ENCODE assay signal across 9 mouse cellular contexts in genomic region chr7:28811640-28812275, GRCm38 (mm10). TPM values are rescaled to one million over a fixed set of nuclear protein-coding genes. Genes with fewer than 3 reads are reported as not detected.
DNase-seq lines count a peak whose midpoint lies in the region; ATAC-seq and TF ChIP-seq lines count a peak whose summit lies in the region.
"Had no signal": no experiment of that assay in that cellular context is flagged by ENCODE, and none has a peak within 500 bp of the region (broad histone marks: within the 10 kb centered on the region; RNA-seq: fewer than 3 reads in every experiment).

No protein-coding gene starts in this region.

- 2% methylated on average over 7 of the region's 7 CpGs for WGBS in heart, embryonic 15.5 days
- 3% methylated on average over 7 of the region's 7 CpGs for WGBS in bone marrow, adult 2 months
- 16% methylated on average over 7 of the region's 7 CpGs for WGBS in hindbrain, embryonic 11.5 days
- WGBS in midbrain, embryonic 11.5 days, result 16% methylated on average over 7 of the region's 7 CpGs

- H3K4me2 ChIP-seq in heart, embryonic 15.5 days, result peak overlapping the region; percentile 80
- H3K4me2 ChIP-seq in hindbrain, embryonic 11.5 days (replicated peaks; ENCODE audit: low read depth, low read length), result peak overlapping the region; percentile 79
- peak overlapping the region; percentile 97 for H3K4me2 ChIP-seq in midbrain, embryonic 11.5 days

- DNase-seq in heart, adult 9 months (ENCODE audit: low spot score in 2 of 2), result no peak
- DNase-seq in hindbrain, embryonic 11.5 days (ENCODE audit: low spot score), result no peak
- DNase-seq in midbrain, embryonic 11.5 days (ENCODE audit: low spot score, missing footprints), result peak; percentile 86
- no peak for DNase-seq in retina, postnatal 1 day
- DNase-seq in adrenal gland, postnatal 10 days, result no peak
- DNase-seq in retina, embryonic 14.5 days (ENCODE audit: low spot score), result no peak

- H3K27ac ChIP-seq in heart, embryonic 15.5 days, result peak overlapping the region; percentile 96
- H3K27ac ChIP-seq in bone marrow, adult 2 months (ENCODE audit: control insufficient read depth, insufficient read depth, low read depth, low read length, poor library complexity), result no peak overlapping the region; the same call in 1 of the 2 replicates
- peak overlapping the region; percentile 4; the same call in 1 of the 2 replicates for H3K27ac ChIP-seq in hindbrain, embryonic 11.5 days (ENCODE audit: low read depth, low read length)
- H3K27ac ChIP-seq in midbrain, embryonic 11.5 days (ENCODE audit: low read depth, low read length), result peak overlapping the region; percentile 35; the same call in 1 of the 2 replicates

- ATAC-seq in heart, embryonic 15.5 days (replicated peaks; ENCODE audit: insufficient number of reproducible peaks, insufficient read depth, low FRiP score, low read depth), result no peak
- ATAC-seq in hindbrain, embryonic 11.5 days (ENCODE audit: low FRiP score), result no peak
- ATAC-seq in midbrain, embryonic 11.5 days (ENCODE audit: low FRiP score), result no peak
- ATAC-seq: Patski had no signal

- H3K4me1 ChIP-seq in heart, embryonic 15.5 days (replicated peaks), result peaks cover 55% of the 10 kb centered on the region
- peaks cover 7% of the 10 kb centered on the region for H3K4me1 ChIP-seq in bone marrow, adult 2 months (ENCODE audit: control insufficient read depth, insufficient read depth, low read length)
- peaks cover 20% of the 10 kb centered on the region for H3K4me1 ChIP-seq in hindbrain, embryonic 11.5 days (replicated peaks; ENCODE audit: control insufficient read depth, insufficient read depth, low read length)
- peaks cover 28% of the 10 kb centered on the region for H3K4me1 ChIP-seq in midbrain, embryonic 11.5 days (ENCODE audit: control insufficient read depth, insufficient read depth, low read length)

- peak overlapping the region; percentile 73 for H3K4me3 ChIP-seq in heart, embryonic 15.5 days
- H3K4me3 ChIP-seq in bone marrow, adult 2 months (replicated peaks; ENCODE audit: control insufficient read depth, low read depth, low read length), result peak overlapping the region; percentile 84
- peak overlapping the region; percentile 91 for H3K4me3 ChIP-seq in hindbrain, embryonic 11.5 days (ENCODE audit: low read depth, low read length)
- peak overlapping the region; percentile 87 for H3K4me3 ChIP-seq in midbrain, embryonic 11.5 days (ENCODE audit: low read depth, low read length)

- no peak for TF ChIP-seq POLR2A in bone marrow, adult 2 months (IDR thresholded peaks at IDR 0.05; ENCODE audit: borderline replicate concordance, control insufficient read depth, low read depth, low read length)

- peak overlapping the region; percentile 80 for H3K9ac ChIP-seq in heart, embryonic 15.5 days
- H3K9ac ChIP-seq in hindbrain, embryonic 11.5 days (ENCODE audit: low read depth, low read length), result peak overlapping the region; percentile 94
- H3K9ac ChIP-seq in midbrain, embryonic 11.5 days (ENCODE audit: low read length), result peak overlapping the region; percentile 95

- no peaks in the 10 kb centered on the region for H3K9me3 ChIP-seq in heart, embryonic 15.5 days (replicated peaks)
- no peaks in the 10 kb centered on the region for H3K9me3 ChIP-seq in hindbrain, embryonic 11.5 days (ENCODE audit: control insufficient read depth, low read length)
- H3K9me3 ChIP-seq in midbrain, embryonic 11.5 days (ENCODE audit: control insufficient read depth, low read length), result no peaks in the 10 kb centered on the region

- H3K27me3 ChIP-seq in heart, embryonic 15.5 days, result no peaks in the 10 kb centered on the region
- H3K27me3 ChIP-seq in hindbrain, embryonic 11.5 days (ENCODE audit: control insufficient read depth, insufficient read depth, low read length), result no peaks in the 10 kb centered on the region
- H3K27me3 ChIP-seq in midbrain, embryonic 11.5 days (ENCODE audit: control insufficient read depth, insufficient read depth, low read length), result no peaks in the 10 kb centered on the region
- H3K27me3 ChIP-seq: Patski had no signal

- H3K36me3 ChIP-seq in heart, embryonic 15.5 days, result peaks cover 44% of the 10 kb centered on the region
- peaks cover 28% of the 10 kb centered on the region for H3K36me3 ChIP-seq in hindbrain, embryonic 11.5 days (ENCODE audit: control insufficient read depth, insufficient read depth, low read length)
- peaks cover 34% of the 10 kb centered on the region for H3K36me3 ChIP-seq in midbrain, embryonic 11.5 days (ENCODE audit: control insufficient read depth, insufficient read depth, low read length)

- TF ChIP-seq CTCF in bone marrow, adult 2 months (IDR thresholded peaks at IDR 0.05; ENCODE audit: control insufficient read depth, insufficient read depth, low read length), result no peak

RNA-seq across cellular contexts. Expression of gene Hnrnpl, which starts 3.4 kb away (rescaled TPM):
- 152 and 158 TPM in 2 replicates for polyA plus RNA-seq in heart, embryonic 15.5 days (2015; fragmentation: Nextera tagmentation; extraction: Ambion mirVana)
- polyA plus RNA-seq in bone marrow, adult 2 months (2011; ENCODE audit: insufficient read depth, insufficient read length, low replicate concordance, missing spikeins), result 274 and 541 TPM in 2 replicates
- 306 and 312 TPM in 2 replicates for polyA plus RNA-seq in hindbrain, embryonic 11.5 days (2014; fragmentation: Nextera tagmentation; extraction: Ambion mirVana)
- polyA plus RNA-seq in midbrain, embryonic 11.5 days (2014; fragmentation: Nextera tagmentation; extraction: Ambion mirVana), result 331 and 342 TPM in 2 replicates
- 100 to 1,000 TPM; 459 to 528 TPM for total RNA-seq in adrenal gland, postnatal 10 days (2021)

RNA-seq across cellular contexts. Expression of gene Ech1, which starts 13.3 kb away (rescaled TPM):
- polyA plus RNA-seq in heart, embryonic 15.5 days (2015; fragmentation: Nextera tagmentation; extraction: Ambion mirVana), result 224 and 234 TPM in 2 replicates
- 64.4 and 98.5 TPM in 2 replicates for polyA plus RNA-seq in bone marrow, adult 2 months (2011; ENCODE audit: insufficient read depth, insufficient read length, low replicate concordance, missing spikeins)
- polyA plus RNA-seq in hindbrain, embryonic 11.5 days (2014; fragmentation: Nextera tagmentation; extraction: Ambion mirVana), result 83.8 and 84.2 TPM in 2 replicates
- 80.5 and 81.7 TPM in 2 replicates for polyA plus RNA-seq in midbrain, embryonic 11.5 days (2014; fragmentation: Nextera tagmentation; extraction: Ambion mirVana)
- 1,000 to 10,000 TPM; 1,178 to 1,235 TPM for total RNA-seq in adrenal gland, postnatal 10 days (2021)

RNA-seq across cellular contexts. Expression of gene Lgals4, which starts 21.9 kb away (rescaled TPM):
- 8.2 and 9.1 TPM in 2 replicates for polyA plus RNA-seq in heart, embryonic 15.5 days (2015; fragmentation: Nextera tagmentation; extraction: Ambion mirVana)
- polyA plus RNA-seq in bone marrow, adult 2 months (2011; ENCODE audit: insufficient read depth, insufficient read length, low replicate concordance, missing spikeins), result 31.4 and 67.1 TPM in 2 replicates
- 2.1 and 2.5 TPM in 2 replicates for polyA plus RNA-seq in hindbrain, embryonic 11.5 days (2014; fragmentation: Nextera tagmentation; extraction: Ambion mirVana)
- polyA plus RNA-seq in midbrain, embryonic 11.5 days (2014; fragmentation: Nextera tagmentation; extraction: Ambion mirVana), result 1.3 and 1.7 TPM in 2 replicates
- 10 to 100 TPM; 25.9 to 55.7 TPM for total RNA-seq in adrenal gland, postnatal 10 days (2021)

RNA-seq across cellular contexts. Expression of gene Rinl, which starts 23.0 kb away (rescaled TPM):
- polyA plus RNA-seq in heart, embryonic 15.5 days (2015; fragmentation: Nextera tagmentation; extraction: Ambion mirVana), result 2.8 and 7.3 TPM in 2 replicates
- 29.1 and 94.3 TPM in 2 replicates for polyA plus RNA-seq in bone marrow, adult 2 months (2011; ENCODE audit: insufficient read depth, insufficient read length, low replicate concordance, missing spikeins)
- 2.5 and 2.7 TPM in 2 replicates for polyA plus RNA-seq in hindbrain, embryonic 11.5 days (2014; fragmentation: Nextera tagmentation; extraction: Ambion mirVana)
- polyA plus RNA-seq in midbrain, embryonic 11.5 days (2014; fragmentation: Nextera tagmentation; extraction: Ambion mirVana), result 1.9 and 2.5 TPM in 2 replicates
- total RNA-seq in adrenal gland, postnatal 10 days (2021), result 1 to 10 TPM; 3.7 to 4.9 TPM

RNA-seq across cellular contexts. Expression of gene Nfkbib, which starts 44.4 kb away (rescaled TPM):
- 26.6 and 35.8 TPM in 2 replicates for polyA plus RNA-seq in heart, embryonic 15.5 days (2015; fragmentation: Nextera tagmentation; extraction: Ambion mirVana)
- 7.9 and 12.1 TPM in 2 replicates for polyA plus RNA-seq in bone marrow, adult 2 months (2011; ENCODE audit: insufficient read depth, insufficient read length, low replicate concordance, missing spikeins)
- 42.0 and 43.7 TPM in 2 replicates for polyA plus RNA-seq in hindbrain, embryonic 11.5 days (2014; fragmentation: Nextera tagmentation; extraction: Ambion mirVana)
- 39.0 and 43.9 TPM in 2 replicates for polyA plus RNA-seq in midbrain, embryonic 11.5 days (2014; fragmentation: Nextera tagmentation; extraction: Ambion mirVana)
- total RNA-seq in adrenal gland, postnatal 10 days (2021), result 10 to 100 TPM; 25.1 to 25.3 TPM
